Mouse (Mus musculus) C2C12 (cell line): ENCODE results near the gene Kdm4a. TPM values are rescaled to one million over a fixed set of nuclear protein-coding genes. Genes with fewer than 3 reads are reported as not detected.

Experiments used
- H3K27me3 ChIP-seq: one replicate; pipeline ENCODE4 v1.6.1; 2011; ENCODE audit not compliant: control insufficient read depth, insufficient read depth, insufficient read length
- H3K36me3 ChIP-seq: one replicate; pipeline ENCODE4 v1.6.1; 2011; ENCODE audit not compliant: control insufficient read depth, insufficient read depth
- H3K4me3 ChIP-seq: one replicate; pipeline ENCODE4 v1.5.1; 2011; ENCODE audit warnings: mild to moderate bottlenecking, control low read depth; ENCODE audit not compliant: poor library complexity, insufficient read depth, severe bottlenecking
- H3K79me2 ChIP-seq: one replicate; pipeline ENCODE4 v1.6.1; 2011; ENCODE audit not compliant: control insufficient read depth, insufficient read depth
- H3K79me3 ChIP-seq: one replicate; pipeline ENCODE4 v1.6.1; 2011; ENCODE audit warnings: low read depth, control low read depth
- H3ac ChIP-seq: one replicate; pipeline ENCODE3; 2011; ENCODE audit warnings: low read depth; ENCODE audit not compliant: control insufficient read depth, insufficient read length
- CEBPB ChIP-seq: IDR thresholded peaks from one replicate; pipeline ENCODE4 v1.6.1; 2011; ENCODE audit warnings: low read depth, mild to moderate bottlenecking, control low read depth, moderate library complexity
- CTCF ChIP-seq: IDR thresholded peaks from one replicate; pipeline ENCODE4 v1.5.1; 2011; ENCODE audit not compliant: control insufficient read depth, insufficient read depth, insufficient read length
- FOSL1 ChIP-seq: IDR thresholded peaks from one replicate; pipeline ENCODE4 v1.8.0; 2011; ENCODE audit warnings: mild to moderate bottlenecking, low read length; ENCODE audit not compliant: poor library complexity, insufficient read depth, severe bottlenecking
- MAX ChIP-seq: IDR thresholded peaks from one replicate; pipeline ENCODE4 v1.6.1; 2011; ENCODE audit warnings: mild to moderate bottlenecking, control low read depth
- MYOD1 ChIP-seq: IDR thresholded peaks from one replicate; pipeline ENCODE4 v1.6.1; 2011; ENCODE audit warnings: low read depth; ENCODE audit not compliant: control insufficient read depth, insufficient read length
- MYOG ChIP-seq: IDR thresholded peaks from one replicate; pipeline ENCODE4 v1.6.1; 2011; ENCODE audit not compliant: control insufficient read depth, insufficient read length; ENCODE audit errors: extremely low read depth
- USF1 ChIP-seq: IDR thresholded peaks from one replicate; pipeline ENCODE4 v1.6.1; 2011; ENCODE audit warnings: low read depth, mild to moderate bottlenecking, control low read depth, moderate library complexity
- polyA plus RNA-seq: library from polyadenylated mRNA; unstranded; fragments of >200 nt; fragmentation: generic; extraction: Trizol; gene quantifications from one replicate; pipeline ENCODE4 v1.2.1, GENCODE M21; 2012; ENCODE audit warnings: missing spikeins

Gene Kdm4a
- polyA plus RNA-seq, 1 experiment, result 28.1 TPM

- no peaks in the 10 kb centered on the region for H3K36me3 ChIP-seq
- no peak overlapping the region for H3K4me3 ChIP-seq
- no peaks in the 10 kb centered on the region for H3K79me2 ChIP-seq
- H3K79me3 ChIP-seq, result no peaks in the 10 kb centered on the region
- H3K27me3 ChIP-seq, result peaks cover 19% of the 10 kb centered on the region
- no peak for TF ChIP-seq MYOG
- no peak for TF ChIP-seq MAX
- TF ChIP-seq CEBPB, result no peak
- H3ac ChIP-seq, result no peak overlapping the region
These were observed 26.1 kb upstream of the Kdm4a start for GRCm38 (mm10) chr4:118205906-118206305.

DNA sequence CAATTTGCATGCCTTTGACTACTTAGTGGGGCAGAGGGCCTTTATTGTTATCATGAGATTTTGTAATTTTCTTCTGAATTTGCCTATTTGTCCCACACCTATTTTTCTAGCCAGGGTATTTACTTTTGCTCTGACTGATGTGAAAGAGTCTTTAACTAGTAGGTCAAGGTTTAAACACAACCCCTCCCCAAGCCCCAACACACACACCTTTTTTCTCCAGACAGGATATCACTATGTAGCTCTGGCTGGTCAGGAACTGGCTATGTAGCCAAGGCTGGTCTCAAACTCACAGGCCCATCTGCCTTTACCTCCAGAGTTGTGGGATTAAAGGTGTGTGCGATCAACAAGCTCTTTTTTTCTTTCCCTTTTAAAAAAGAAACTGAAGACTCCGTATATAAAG lies 19.2 kb upstream of the Kdm4a start:
- H3K27me3 ChIP-seq, result peaks cover 3% of the 10 kb centered on the region
- no peaks in the 10 kb centered on the region for H3K79me2 ChIP-seq
- H3K4me3 ChIP-seq, result no peak overlapping the region
- H3K36me3 ChIP-seq, result no peaks in the 10 kb centered on the region
- no peak overlapping the region for H3ac ChIP-seq
- TF ChIP-seq MYOG (no peak), MAX (no peak), CTCF (no peak), FOSL1 (no peak), CEBPB (no peak), MYOD1 (no peak), USF1 (no peak)
- no peaks in the 10 kb centered on the region for H3K79me3 ChIP-seq

DNA sequence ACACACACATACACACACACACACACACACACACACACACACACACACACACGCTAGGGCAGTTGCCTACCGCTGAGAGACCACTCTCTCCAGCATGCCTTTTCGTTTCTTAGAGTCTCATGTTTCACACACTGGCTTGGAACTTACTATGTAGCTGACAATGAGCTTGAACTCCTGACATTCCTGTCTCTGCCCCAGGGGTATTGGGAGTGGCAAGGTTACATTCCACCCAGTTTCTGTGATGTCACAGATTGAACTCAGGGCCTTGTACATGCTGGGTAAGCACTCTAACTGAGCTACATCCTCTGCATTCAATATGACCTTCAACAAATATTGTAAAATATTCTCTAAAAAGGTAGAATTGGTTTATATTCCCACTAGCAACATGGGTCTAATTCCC lies 18.8 kb upstream of the Kdm4a start:
- Histone ChIP-seq H3K36me3 (no peaks in the 10 kb centered on the region), H3K27me3 (peaks cover 4% of the 10 kb centered on the region), H3ac (no peak overlapping the region), H3K4me3 (no peak overlapping the region), H3K79me3 (no peaks in the 10 kb centered on the region), H3K79me2 (no peaks in the 10 kb centered on the region)
- TF ChIP-seq MAX (no peak), CEBPB (no peak)

DNA sequence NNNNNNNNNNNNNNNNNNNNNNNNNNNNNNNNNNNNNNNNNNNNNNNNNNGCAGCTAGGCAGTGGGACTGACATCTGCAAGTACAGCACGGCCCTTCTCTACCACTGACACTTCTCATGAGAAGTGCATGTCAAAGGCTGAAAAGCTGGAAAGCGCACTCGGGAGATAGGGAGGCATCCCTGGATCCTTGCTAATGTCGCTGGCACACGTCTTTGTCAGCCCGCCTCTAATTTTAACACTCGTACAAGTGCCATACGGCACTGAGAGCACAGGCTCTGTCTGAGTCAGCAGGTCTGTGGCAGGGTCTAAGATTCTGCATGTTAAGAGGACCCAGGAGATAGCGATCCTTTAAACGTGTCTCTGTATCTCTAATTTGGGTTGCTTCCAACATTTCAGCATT lies 16.3 kb upstream of the Kdm4a start:
- Histone ChIP-seq H3K36me3 (no peaks in the 10 kb centered on the region), H3K4me3 (no peak overlapping the region), H3ac (no peak overlapping the region), H3K79me3 (no peaks in the 10 kb centered on the region), H3K79me2 (no peaks in the 10 kb centered on the region), H3K27me3 (peaks cover 3% of the 10 kb centered on the region)
- no peak for TF ChIP-seq MAX
- no peak for TF ChIP-seq CEBPB
- no peak for TF ChIP-seq CTCF
- no peak for TF ChIP-seq MYOG
- TF ChIP-seq USF1, result no peak
- TF ChIP-seq MYOD1, result no peak
- no peak for TF ChIP-seq FOSL1

GRCm38 (mm10) chr4:118180301-118181080 lies 648 bp upstream of the Kdm4a start:
- peak overlapping the region; percentile 48 for H3ac ChIP-seq
- H3K36me3 ChIP-seq, result peaks cover 17% of the 10 kb centered on the region
- no peaks in the 10 kb centered on the region for H3K27me3 ChIP-seq
- H3K4me3 ChIP-seq, result peak overlapping the region; percentile 16
- peaks cover 19% of the 10 kb centered on the region for H3K79me2 ChIP-seq
- H3K79me3 ChIP-seq, result no peaks in the 10 kb centered on the region
- TF ChIP-seq FOSL1 (no peak), USF1 (no peak), CEBPB (no peak), MYOD1 (no peak), MYOG (no peak), CTCF (no peak), MAX (no peak)

GRCm38 (mm10) chr4:118178952-118179466 lies 834 bp downstream of the Kdm4a start:
- Histone ChIP-seq H3K36me3 (peaks cover 28% of the 10 kb centered on the region), H3K79me2 (peaks cover 19% of the 10 kb centered on the region), H3K79me3 (no peaks in the 10 kb centered on the region), H3K27me3 (no peaks in the 10 kb centered on the region), H3K4me3 (peak overlapping the region; percentile 71), H3ac (peak overlapping the region; percentile 75)
- no peak for TF ChIP-seq CTCF
